Mouse (Mus musculus): ENCODE measurements around the gene Pax2. TPM values are rescaled to one million over a fixed set of nuclear protein-coding genes. Genes with fewer than 3 reads are reported as not detected.

Pax2 gene
- 15.7 and 31.3 TPM in 2 replicates for polyA plus RNA-seq (2012; rRNA removed)

- DNase-seq (ENCODE audit: low read depth) = no peak
Measured at GRCm38 (mm10) chr19:44755693-44756420, at the start of gene Pax2. Pax2 (plus strand) TSS chr19:44756045.

- DNase-seq (ENCODE audit: low read depth) = no peak
Measured at GRCm38 (mm10) chr19:44708885-44709284, 47.0 kb upstream of the Pax2 start.

- no peak for DNase-seq (ENCODE audit: low read depth)
Measured at GRCm38 (mm10) chr19:44716731-44717600, 38.9 kb upstream of the Pax2 start.

- no peak for DNase-seq (ENCODE audit: low read depth)
Measured at GRCm38 (mm10) chr19:44719292-44720193, 36.3 kb upstream of the Pax2 start.

GRCm38 (mm10) chr19:44720194-44720521 lies 35.7 kb upstream of the Pax2 start:
- no peak for DNase-seq (ENCODE audit: low read depth)

GRCm38 (mm10) chr19:44723611-44724440 lies 32.0 kb upstream of the Pax2 start:
- DNase-seq (ENCODE audit: low read depth) = no peak

GRCm38 (mm10) chr19:44725951-44726791 lies 29.7 kb upstream of the Pax2 start:
- DNase-seq (ENCODE audit: low read depth) = no peak

GRCm38 (mm10) chr19:44734116-44734515 lies 21.7 kb upstream of the Pax2 start:
- DNase-seq (ENCODE audit: low read depth) = no peak

GRCm38 (mm10) chr19:44734682-44735081 lies 21.2 kb upstream of the Pax2 start:
- DNase-seq (ENCODE audit: low read depth) = no peak

- DNase-seq (ENCODE audit: low read depth) = no peak
Measured at GRCm38 (mm10) chr19:44740300-44740699, 15.5 kb upstream of the Pax2 start.

GRCm38 (mm10) chr19:44741091-44741763 lies 14.6 kb upstream of the Pax2 start:
- DNase-seq (ENCODE audit: low read depth) = no peak

GRCm38 (mm10) chr19:44741764-44742127 lies 14.1 kb upstream of the Pax2 start:
- DNase-seq (ENCODE audit: low read depth) = no peak

- DNase-seq (ENCODE audit: low read depth) = no peak
Measured at GRCm38 (mm10) chr19:44742131-44743020, 13.5 kb upstream of the Pax2 start.

- DNase-seq (ENCODE audit: low read depth) = no peak
Measured at GRCm38 (mm10) chr19:44743021-44743415, 12.8 kb upstream of the Pax2 start.

- no peak for DNase-seq (ENCODE audit: low read depth)
Measured at GRCm38 (mm10) chr19:44743961-44744520, 11.8 kb upstream of the Pax2 start.

- DNase-seq (ENCODE audit: low read depth) = no peak
Measured at GRCm38 (mm10) chr19:44745741-44746140, 10.1 kb upstream of the Pax2 start.

- no peak for DNase-seq (ENCODE audit: low read depth)
Measured at GRCm38 (mm10) chr19:44746541-44747024, 9.3 kb upstream of the Pax2 start.

GRCm38 (mm10) chr19:44747471-44747870 lies 8.4 kb upstream of the Pax2 start:
- no peak for DNase-seq (ENCODE audit: low read depth)
